Mouse (Mus musculus) cerebellum, postnatal 25 days (tissue): Measurements from ENCODE around the gene Siah2.
A peak's percentile ranks its signal among the peaks of the same experiment; 100 is the strongest.

Source experiments
- DNase-seq, 2 experiments: peaks; one replicate each; pipeline ENCODE4 v3.0.0; 2021; ENCODE audit warnings: mixed read lengths in 2 of 2

Gene Siah2

DNA sequence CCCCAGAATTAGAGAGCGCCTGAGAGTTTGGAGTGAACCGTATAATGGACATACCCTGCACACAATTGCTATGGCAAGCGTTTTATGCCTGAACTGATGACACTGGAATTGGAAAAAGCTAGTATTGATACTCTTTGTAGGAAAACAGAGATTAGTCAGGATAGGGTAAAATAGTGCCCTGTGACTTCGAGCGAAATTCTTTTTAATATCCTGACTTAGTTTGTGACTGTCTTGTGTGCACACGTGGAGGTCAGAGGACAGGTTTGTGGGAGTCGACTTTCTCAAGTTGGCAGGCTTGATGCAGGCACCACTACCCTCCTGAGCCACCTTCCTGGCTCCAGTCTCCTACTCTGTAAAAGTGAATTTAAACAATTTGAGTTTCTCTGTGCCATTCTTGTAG is 1.1 kb upstream of the Siah2 start:
- no peak for DNase-seq

DNA sequence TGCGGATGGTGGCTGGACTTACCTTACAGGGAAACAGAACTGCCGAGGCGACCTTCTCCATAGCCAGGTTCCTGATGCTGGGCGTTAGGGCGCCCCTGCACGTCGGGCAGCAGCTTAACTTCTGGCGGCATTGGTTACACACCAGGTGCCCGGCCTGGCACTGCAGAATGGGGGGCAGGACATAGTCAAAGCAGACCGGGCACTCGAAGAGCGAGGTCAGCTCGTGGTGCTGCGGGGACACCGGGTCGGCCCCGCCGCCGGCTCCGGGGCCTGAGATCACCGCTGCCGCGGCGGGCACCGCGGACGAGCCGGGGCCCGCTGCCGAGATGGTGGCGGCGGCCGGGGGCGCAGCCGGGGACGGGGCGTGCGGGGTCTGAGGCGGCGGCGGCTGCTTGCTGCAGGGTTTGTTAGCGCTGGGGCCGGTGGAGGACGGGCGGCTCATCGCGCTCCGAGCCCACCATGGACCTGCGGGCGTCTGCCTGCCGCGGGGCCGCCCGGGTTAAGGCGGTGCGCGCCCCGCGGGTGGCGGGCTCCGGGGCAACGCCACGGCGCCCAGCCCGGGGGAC is 743 bp downstream of the Siah2 start:
- peak; percentile 68 to 76 for DNase-seq

DNA sequence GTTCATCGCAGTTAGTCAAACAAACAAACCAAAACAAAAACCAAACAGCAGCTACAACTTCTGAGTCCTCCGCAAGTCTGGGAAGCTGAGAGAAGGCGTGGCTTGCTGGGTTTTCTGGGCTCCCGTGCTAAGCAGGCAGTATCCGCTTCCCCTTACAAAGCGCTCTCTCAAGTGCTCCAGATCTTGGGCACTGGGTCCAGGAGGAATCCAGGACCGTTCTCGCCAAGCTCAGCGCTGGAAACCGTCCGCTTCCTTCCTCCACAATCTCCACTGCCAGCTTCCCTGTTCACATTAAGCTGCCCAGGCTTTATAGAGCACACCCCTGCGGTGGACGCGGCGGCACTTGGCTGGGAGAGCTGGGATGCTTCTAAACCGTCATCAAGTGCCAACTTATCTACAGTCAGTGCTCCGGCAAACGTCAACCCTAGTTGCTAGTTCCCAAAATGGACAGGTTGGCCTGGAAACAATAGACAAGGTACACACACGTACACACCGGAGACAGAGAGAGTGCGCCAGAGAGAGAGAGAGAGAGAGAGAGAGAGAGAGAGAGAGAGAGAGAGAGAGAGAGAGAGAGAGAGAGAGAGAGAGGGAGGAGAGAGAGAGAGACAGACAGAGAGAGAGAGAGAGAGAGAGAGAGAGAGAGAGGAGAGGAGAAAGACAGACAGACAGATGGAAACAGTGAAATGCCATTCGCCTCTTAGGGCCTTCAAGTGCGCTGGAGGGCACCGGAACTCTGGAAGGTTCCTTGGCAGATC is 1.4 kb downstream of the Siah2 start:
- peak; percentile 91 for DNase-seq

DNA sequence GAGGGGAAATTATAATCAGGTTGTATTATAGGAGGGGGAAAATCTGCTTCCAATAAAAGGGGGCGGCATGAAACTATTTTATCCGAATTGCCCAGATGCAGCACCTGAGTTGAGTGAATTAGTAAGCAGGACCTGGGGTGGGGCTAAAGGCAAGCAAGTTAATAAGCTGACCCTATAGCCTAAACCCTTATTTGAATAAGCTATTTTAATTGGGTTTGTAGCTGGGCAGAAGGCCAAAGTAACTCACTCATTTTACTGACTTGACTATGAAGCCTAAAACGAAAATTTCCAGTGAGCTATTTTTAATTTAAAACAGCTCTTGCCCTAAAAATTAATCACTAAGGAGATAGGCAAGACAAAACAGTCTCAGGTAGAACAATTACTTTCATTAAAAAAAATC is 2.5 kb downstream of the Siah2 start:
- no peak for DNase-seq

DNA sequence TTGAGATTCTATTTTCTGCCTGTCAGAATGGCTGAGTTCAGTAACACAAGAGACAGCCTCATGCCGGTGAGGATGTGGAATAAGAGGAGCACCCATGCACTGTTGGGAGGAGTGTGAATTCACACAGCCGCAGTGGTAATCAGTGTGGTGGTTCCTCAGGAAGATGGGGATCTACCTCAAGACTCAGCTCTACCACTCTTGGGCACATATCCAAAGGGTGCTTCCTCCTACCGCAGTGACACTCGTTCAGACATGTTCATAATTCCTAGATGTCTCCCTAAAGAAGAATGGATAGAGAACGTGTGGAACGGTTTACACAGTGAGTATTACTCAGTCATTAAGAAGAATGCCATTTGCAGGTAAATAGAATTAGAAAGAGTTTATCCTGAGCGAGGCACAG is 3.1 kb downstream of the Siah2 start:
- DNase-seq = no peak

DNA sequence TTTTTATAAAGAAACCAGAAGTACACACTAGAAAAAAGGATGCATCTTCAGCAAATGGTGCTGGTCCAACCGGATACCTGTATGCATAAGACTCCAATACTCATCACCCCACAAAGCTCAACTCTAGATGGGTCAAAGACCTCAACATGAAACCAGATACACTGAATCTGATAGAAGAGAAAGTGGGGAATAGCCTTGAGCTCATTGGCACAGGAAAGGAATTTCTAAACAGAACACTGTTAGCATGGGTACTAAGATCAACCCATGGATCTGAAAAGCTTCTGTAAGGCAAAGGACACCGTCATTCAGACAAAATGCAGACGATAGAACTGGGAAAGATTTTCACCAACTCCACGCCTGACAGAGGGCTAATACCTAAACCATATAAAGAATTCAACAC is 3.6 kb downstream of the Siah2 start:
- no peak for DNase-seq

DNA sequence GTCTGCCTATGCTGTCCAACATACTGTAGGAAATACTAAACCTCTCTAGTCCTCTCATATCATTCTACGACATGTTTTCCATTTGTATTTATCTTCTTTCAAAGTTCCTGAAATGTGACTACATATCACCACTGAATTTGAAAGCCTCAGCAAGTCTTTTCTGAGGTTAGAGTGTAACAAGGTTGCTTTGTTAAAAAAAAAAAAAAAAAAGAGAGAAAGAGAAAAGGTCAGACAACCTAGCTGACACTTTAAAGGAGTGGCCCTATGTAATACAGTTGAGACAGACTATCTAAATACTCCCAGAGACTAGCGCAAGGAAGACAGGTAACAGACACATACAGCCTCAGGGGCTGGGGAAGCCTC is 5.3 kb downstream of the Siah2 start:
- DNase-seq = no peak

DNA sequence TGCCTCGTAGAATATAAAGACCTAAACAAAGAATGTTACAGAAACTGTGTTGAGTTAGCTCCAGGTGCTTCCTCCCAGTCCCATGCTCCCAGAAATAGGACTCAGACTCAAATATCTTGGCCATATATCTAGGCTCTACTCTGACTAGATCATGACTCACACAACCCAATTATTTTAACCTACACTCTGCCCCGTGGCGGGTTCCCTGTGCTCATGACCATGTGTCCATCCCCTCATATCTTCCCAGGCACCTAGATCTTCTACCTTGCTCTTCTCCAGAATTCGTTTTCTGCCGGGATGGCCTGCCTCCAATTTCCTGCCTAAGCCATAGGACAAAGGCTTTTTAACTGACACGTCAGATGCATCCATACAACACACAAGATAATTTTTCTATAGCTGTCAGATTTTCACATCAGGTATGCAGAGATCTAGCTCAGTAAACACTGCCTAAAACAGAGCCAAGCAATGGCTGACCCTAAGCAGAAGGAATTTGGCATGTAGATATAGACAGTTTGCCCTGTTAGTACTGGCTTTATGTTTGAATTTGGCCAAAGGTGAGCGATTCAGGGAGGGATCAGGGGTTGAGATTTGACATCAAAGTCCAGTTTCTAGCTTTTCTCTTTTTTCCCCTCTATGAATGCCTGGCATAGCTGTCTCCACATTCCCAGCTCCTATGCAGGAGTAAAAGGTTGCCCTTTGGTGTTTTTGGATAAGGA is 5.8 kb downstream of the Siah2 start:
- peak in 1 of 2 experiments; percentile 44 for DNase-seq

DNA sequence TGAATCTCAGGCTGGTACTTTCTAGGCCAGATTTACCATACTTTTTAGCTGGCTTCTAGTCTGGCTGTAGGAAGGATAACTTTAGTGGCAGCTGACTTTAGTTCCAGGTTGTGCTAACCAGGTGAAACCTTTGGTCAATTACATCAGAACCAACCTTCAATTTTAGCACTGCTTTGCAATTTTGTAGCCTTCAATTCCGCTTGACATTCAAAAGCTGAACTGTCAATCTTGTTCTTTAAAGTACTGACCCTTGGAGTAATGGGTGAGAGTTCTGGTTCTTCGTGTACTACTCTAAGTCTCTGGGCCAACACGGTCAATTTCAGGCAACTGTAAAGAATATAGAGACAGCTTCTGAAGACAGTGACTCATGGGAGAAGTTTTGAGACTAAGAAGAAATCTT is 6.8 kb downstream of the Siah2 start:
- DNase-seq = no peak

DNA sequence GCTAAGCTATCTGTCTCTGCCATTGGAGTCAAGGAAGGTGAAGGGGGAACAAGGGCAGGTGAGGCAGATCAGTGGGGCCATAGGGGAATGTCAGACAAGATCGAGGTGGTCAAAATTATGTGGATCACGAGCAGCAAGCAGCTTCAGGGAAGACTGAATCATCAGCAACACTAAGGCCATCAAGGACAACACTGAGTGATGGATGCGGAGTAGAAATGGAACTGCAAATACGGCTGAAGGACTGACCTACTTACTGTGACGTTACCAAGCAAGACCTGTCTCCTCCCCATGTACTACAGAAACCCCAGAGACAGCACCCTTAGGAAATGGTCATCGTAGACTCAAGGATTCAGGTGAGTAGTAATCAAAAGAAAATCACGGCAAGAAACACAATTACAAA is 8.9 kb downstream of the Siah2 start:
- no peak for DNase-seq

DNA sequence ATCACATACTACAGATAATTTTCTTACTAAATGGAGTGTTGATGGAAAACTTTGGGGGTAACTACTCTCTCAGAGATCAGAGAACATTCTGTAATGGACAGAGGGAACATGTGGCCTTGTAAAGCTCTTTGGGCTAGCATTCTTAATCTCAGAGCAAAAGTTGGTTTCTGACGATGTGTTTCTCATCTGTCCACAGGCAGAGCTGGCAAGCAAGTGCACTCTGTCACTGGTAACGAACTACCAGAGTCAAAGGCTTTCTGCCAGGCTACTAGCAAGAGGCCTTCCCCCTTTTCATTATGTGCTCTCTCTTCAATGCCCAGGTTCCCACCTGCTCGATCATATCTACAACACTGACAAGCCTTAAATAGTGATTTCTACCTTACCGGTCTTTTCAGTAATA is 9.9 kb downstream of the Siah2 start:
- no peak for DNase-seq

DNA sequence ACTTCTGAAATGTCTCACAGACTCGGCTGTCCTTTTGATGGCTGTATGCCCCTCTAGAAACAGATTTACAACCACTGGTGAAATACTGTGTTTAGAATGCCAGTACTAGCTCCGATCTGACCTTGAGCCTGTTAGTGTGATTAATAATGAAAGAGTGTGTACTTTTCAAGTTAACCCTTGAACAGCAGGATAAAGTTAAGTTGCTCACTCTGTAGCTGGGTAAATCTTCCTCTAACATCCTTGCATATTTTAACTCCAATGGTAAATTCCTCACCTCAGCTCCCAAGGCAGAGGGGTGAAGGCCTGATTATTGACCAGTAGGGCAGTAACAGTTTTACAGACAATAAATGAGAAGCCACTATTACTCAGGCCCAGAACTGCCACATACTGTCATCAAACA is 10.4 kb downstream of the Siah2 start:
- no peak for DNase-seq

DNA sequence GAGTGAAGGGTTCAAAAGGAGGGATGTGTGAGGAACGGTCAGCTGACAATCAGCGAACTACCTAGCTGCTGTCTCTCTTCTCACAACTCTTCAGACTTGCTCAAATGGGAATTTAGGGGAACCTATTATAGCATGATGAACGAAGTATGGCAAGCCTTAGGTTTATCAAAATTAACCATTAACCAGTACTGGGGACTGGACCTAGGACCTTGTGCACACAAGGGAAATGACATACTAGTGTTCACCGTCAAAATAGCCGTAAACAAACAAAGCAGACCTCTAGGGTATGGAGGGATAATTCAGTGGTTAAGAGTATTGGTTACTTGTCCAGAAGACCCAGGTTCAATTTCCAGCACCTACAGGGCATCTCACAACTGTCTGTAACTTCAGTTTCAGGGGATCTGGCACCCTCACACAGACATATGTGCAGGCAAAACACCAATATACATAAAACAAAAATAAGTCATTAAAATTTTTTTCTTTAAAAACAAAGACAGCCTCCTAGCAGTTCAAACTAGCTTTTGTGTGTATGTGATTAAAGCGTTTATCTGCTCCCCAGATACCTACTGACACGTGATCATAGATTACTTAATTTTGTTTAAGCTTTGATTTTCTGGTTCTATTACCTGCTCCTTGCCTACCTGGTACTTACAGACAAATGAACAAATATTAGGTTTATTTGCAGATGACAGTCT is 11.1 kb downstream of the Siah2 start:
- DNase-seq = no peak

DNA sequence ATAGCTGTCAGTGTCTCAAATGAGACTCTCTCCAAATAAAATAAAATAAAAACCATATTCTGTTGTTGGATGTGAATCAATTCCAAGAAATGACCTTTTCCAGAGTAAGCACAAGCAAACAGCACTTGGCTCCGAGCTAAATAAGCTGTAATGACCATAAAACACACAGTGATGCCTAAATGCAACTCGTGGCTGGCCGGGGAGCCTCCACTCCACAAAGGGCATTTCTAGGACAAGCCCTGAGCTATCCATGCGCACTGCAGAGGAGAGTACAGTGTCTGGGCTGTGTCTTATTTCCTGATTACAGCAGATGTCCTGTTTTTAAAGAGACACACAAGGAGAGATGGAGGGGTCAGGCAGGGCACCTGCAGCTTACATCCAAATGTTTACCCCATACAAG is 12.2 kb downstream of the Siah2 start:
- no peak for DNase-seq

DNA sequence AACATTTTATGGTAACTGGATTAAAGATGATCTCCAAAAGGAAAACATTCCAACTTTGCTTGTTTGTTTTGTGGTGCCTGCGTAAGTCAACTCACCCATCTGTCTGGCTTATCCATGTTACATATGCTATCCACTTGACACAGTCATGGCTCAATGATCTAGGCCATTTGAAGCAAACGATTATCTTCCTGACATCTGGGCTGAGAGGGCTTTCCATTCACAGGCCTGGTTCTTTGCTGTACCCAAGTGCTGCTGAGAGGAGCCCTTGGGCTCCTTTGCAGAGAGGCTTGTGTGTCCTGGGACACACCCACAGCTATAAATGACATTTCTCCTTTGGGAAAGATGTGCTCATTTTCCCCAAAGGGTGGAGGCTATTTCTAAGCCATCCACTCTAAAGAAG is 13.3 kb downstream of the Siah2 start:
- DNase-seq = no peak

DNA sequence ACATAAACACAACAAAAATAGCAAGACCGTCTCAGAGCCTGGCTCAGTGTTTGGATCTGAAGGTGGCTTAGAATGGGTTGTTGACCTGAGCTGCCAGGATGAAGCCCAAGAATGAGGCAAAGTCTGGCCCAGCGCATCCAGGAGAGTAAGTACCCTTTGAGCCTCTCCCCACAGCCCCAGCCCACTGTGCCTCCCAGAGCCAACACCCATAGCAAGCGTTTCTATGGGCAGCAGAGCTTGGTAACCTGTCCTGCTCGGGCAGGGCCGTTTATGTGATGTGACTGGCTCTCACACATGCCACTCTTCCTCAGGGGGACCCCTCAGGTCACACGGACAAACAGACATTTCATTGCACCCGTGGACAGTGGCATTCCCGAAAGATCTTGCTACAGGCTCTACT is 13.8 kb downstream of the Siah2 start:
- DNase-seq = no peak

DNA sequence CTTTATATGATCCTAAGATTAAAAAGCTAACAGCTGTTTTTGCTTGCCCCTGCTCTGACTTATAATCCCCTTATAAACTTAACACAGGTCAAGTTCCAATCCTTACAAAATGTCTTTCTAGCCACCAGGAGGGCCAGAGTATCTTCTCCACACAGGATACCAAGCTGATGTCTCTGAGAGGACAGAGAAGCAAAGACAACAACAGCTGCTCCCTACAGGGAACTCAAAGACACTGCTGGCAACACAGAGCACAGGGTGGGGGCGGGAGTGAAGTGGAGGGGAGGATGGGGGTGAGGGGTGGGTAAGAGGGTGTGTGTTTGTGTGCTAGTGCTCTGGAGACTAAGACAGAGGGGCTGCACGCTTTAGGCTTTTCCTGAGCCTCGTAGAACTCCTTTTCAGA is 14.6 kb downstream of the Siah2 start:
- DNase-seq = no peak

DNA sequence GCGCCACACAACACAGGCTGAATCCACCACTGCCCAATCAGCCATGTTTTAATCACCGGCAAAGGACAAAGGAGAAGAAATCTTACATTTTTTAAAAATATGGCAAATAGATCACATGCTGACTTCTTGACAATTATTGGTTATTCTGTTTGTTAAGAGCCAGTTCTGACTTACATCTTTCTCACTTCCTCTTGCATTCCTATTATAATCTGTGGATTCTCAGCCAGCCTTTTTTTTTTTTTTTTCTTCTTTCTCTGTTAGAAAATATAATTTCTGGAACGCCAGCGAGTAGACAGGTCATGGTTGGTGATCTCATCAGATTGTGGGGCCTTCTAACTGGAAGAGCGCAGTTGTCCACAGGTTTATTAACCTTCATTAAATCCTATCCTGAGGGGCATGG is 18.9 kb downstream of the Siah2 start:
- no peak for DNase-seq

DNA sequence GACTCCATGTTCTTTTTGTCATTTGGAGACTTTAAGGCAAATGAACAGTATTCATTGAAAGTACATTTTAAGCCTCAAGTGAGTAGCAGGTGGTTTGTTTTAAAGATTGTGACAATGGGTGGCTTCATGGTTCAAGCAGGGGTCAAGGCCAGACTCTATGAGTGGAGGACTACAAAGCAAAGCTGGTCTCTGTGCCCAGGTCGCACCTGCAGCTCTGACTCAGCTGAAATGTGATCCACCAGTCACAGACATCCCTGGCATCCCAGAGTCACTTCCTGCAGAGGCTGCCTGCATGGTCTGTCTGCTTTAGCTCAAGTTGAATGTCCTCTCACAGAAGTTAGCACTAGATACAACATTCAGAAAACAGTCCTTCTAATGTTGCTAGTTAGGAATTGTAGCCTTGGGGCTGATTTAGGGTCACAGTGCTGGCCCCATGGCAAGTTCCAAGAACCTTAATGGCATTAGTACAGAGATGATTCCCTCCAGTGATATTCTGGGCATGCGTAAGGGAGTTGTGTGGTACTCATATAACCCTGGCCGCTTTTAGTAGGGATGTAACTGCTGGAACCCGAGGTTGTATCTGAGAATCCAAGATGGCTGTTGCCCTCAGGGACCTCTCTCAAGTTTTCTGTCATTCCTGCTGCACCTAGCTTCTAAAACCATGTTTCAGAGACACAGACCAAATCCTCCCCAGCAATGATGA is 19.6 kb downstream of the Siah2 start:
- no peak for DNase-seq

DNA sequence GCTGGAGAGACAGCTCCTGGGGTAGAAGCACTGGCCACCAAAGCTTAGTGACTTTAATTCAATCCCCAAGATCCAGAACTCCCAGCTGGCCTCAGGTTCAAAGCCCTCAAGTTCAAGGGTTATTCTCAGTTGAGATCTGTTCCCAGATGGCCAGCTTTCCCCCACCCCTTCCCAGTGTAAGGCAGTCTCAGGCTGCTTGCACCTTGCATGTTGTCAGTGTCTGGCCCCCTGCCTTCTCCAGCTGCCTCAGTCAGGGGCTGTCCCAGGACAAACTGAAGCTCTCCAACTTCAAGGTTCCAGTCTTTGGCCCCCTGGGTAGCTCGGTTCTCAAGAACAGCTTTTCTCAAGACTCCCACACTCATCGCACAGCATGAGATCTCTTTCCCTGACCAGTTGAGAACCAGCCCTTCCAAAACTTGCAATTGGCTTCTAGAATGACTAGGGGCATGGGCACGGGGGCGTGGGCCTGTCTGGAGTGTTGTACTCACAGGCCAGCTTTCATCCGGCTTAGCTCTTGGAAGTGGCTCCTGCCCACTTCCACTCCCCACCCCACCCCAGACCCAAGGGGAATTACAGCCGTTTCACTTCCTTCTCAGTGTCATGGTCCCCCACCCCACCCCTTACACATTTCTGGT is 20.5 kb downstream of the Siah2 start:
- DNase-seq = no peak

DNA sequence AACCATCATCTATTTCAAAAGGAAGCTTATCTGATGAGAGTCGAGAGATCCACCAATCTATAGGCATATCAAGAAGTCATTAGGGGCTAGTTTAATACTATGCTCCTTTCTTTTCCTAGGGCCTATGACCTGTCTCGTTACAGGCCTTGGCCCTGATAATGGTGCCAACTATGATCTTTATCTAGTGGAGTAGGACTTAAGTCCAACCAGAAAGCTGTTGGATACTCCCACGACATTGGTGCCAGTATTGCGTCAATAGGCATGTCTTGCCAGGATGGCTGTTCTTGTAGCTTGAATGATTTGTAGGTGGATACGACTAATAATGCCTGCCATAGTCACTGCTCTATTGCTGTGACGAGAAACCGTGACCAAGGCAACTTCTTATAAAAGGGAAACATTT is 28.2 kb downstream of the Siah2 start:
- DNase-seq = no peak

DNA sequence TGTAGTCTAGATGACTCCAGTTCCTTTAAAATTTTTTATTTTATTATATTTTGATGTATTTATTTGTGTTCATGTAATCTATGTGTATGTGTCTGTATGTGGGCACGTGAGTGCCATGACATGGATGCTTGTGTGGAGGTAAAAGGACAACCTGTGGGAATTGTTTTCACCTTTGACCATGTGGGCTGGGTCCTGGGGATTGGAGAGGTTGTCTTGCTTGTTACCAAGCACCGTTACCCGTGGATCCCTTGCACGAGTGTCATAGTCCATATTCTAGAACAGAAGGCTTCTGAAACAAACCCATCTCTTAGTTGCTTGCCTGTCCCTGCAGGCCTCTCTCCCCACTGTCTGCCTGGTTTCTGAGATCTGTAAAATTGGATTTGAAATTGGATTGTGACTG is 31.6 kb downstream of the Siah2 start:
- no peak for DNase-seq

DNA sequence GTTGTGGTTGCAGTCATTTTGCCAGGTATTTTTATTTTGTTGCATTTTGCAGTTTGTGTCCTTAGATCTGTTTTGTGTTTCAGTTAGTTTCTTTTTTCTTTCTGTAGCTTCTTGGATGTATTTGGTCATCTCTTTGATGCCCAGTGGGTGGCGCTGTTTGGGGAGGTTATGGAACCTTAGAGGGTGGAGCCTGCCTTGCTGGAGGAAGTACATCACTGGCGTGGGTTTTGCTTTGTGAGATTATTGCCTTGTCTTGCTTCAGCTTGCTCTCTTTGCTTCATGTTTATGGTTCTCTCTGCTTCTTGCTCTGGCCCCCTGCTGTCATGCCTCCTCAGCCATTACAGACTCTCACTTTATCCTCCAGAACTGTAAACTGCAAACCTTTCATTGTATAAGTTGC is 34.8 kb downstream of the Siah2 start:
- DNase-seq = peak in 1 of 2 experiments; percentile 53
